Mouse (Mus musculus): ENCODE data around the gene Trpv2.

Trpv2 gene

GRCm38 (mm10) chr11:62647661-62648590, 73.6 kb downstream of the Trpv2 start, which contains the start of gene Lrrc75a:
Gene Lrrc75a, minus strand, starts transcription at chr11:62648523.
- in situ Hi-C loops (cut with MseI, MboI), result loop anchor here in 1 of 2 experiments (5.0 kb wide), 1 partner anchor 36 kb away; no protein-coding TSS in a partner anchor

DNA sequence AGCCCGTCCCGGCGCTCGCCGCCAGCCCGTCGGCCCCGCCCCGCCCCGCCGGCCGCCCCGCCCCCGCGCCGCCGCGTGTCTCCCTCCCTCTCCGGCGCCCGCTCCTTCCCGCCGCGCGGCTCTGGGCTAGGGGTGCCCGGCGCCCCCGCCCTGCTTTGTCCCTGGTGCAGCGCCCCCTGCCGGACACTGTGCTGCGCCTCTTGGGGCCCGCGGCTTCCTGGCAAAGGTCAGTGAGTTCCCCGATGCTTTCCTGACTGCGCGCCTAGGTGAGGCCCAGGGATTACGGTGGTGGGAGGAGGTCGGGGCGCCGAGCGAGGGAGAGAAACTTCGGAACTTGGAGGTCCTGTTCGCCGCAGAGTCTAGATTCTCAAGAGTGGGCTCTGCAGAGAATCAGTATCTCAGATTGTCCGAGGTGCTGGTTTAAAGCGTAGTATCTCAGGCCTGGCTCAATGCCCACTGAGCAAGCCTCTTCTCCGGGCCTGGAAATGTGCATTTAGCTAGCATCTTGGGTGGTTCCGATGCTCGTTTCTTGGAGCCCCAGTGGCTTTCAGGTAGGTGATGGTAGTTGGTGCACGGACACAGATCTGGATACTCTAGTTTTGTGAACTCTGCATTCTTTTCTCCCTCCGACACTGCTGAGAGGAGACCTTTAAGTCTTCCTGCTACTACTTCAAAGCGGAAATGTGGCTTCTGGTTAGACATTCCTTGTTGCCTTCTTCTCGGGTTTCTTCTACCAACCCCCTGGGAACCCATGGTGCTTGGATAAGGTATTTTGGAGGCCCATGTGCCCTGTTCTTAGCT, 74.5 kb downstream of the Trpv2 start, which contains the start of gene Mmgt2:
TSS of gene Mmgt2 (plus strand) at position 74 of the 801 bp plus-strand sequence.
- in situ Hi-C loops (cut with MseI, MboI), result loop anchor here in 1 of 2 experiments (5.0 kb wide), 1 partner anchor 36 kb away; no protein-coding TSS in a partner anchor

- in situ Hi-C loops (cut with MseI, MboI), result loop anchor here in 1 of 2 experiments (5.0 kb wide), 1 partner anchor 38 kb away; no protein-coding TSS in a partner anchor
These were observed 75.5 kb downstream of the Trpv2 start for GRCm38 (mm10) chr11:62649803-62650202.
